Mouse (Mus musculus): ENCODE measurements around the gene Pdlim3.

- TF ChIP-seq EP300 (IDR thresholded peaks at IDR 0.05; ENCODE audit: insufficient read depth, low read depth, low read length): no peak
- no peak for TF ChIP-seq POLR2A (IDR thresholded peaks at IDR 0.05; ENCODE audit: insufficient read depth, low read depth, low read length)
Observed at GRCm38 (mm10) chr8:45881726-45882125, 3.5 kb upstream of the Pdlim3 start.
